Mouse (Mus musculus): ENCODE data around the gene Cplx3. TPM values are rescaled to one million over a fixed set of nuclear protein-coding genes. Genes with fewer than 3 reads are reported as not detected.

Cplx3 gene
- 1 to 10 TPM; 2.7 to 3.0 TPM for total RNA-seq (2021)

GRCm38 (mm10) chr9:57606139-57606851, at the start of gene Cplx3:
Gene Cplx3 (minus strand): TSS chr9:57606281.
- no peak for DNase-seq (ENCODE audit: extremely low spot score in 1 of 2, low spot score in 1 of 2)

- DNase-seq (ENCODE audit: extremely low spot score in 1 of 2, low spot score in 1 of 2) = peak; percentile 92 to 100
These were observed 49.7 kb upstream of the Cplx3 start for GRCm38 (mm10) chr9:57655749-57656148.

- DNase-seq (ENCODE audit: extremely low spot score in 1 of 2, low spot score in 1 of 2) = no peak
These were observed 48.9 kb upstream of the Cplx3 start for GRCm38 (mm10) chr9:57654966-57655365.

- DNase-seq (ENCODE audit: extremely low spot score in 1 of 2, low spot score in 1 of 2) = no peak
These were observed 47.2 kb upstream of the Cplx3 start, which contains the start of gene Csk for GRCm38 (mm10) chr9:57653283-57653682. Gene Csk (minus strand): TSS chr9:57653631.

- DNase-seq (ENCODE audit: extremely low spot score in 1 of 2, low spot score in 1 of 2) = no peak
These were observed 46.8 kb upstream of the Cplx3 start for GRCm38 (mm10) chr9:57652855-57653254.

GRCm38 (mm10) chr9:57652351-57652750, 46.3 kb upstream of the Cplx3 start:
- no peak for DNase-seq (ENCODE audit: extremely low spot score in 1 of 2, low spot score in 1 of 2)

GRCm38 (mm10) chr9:57650786-57651311, 44.8 kb upstream of the Cplx3 start:
- DNase-seq (ENCODE audit: extremely low spot score in 1 of 2, low spot score in 1 of 2) = no peak

GRCm38 (mm10) chr9:57650130-57650785, 44.2 kb upstream of the Cplx3 start:
- DNase-seq (ENCODE audit: extremely low spot score in 1 of 2, low spot score in 1 of 2) = no peak

- no peak for DNase-seq (ENCODE audit: extremely low spot score in 1 of 2, low spot score in 1 of 2)
These were observed 41.4 kb upstream of the Cplx3 start for GRCm38 (mm10) chr9:57647286-57648108.

GRCm38 (mm10) chr9:57646551-57647103, 40.5 kb upstream of the Cplx3 start:
- no peak for DNase-seq (ENCODE audit: extremely low spot score in 1 of 2, low spot score in 1 of 2)

GRCm38 (mm10) chr9:57644944-57645893, 39.1 kb upstream of the Cplx3 start:
- DNase-seq (ENCODE audit: extremely low spot score in 1 of 2, low spot score in 1 of 2) = peak; percentile 92 to 95

GRCm38 (mm10) chr9:57644442-57644943, 38.4 kb upstream of the Cplx3 start:
- DNase-seq (ENCODE audit: extremely low spot score in 1 of 2, low spot score in 1 of 2) = no peak

- no peak for DNase-seq (ENCODE audit: extremely low spot score in 1 of 2, low spot score in 1 of 2)
These were observed 37.7 kb upstream of the Cplx3 start for GRCm38 (mm10) chr9:57643856-57644180.

GRCm38 (mm10) chr9:57643169-57643855, 37.2 kb upstream of the Cplx3 start:
- DNase-seq (ENCODE audit: extremely low spot score in 1 of 2, low spot score in 1 of 2) = no peak

GRCm38 (mm10) chr9:57641775-57642550, 35.9 kb upstream of the Cplx3 start:
- DNase-seq (ENCODE audit: extremely low spot score in 1 of 2, low spot score in 1 of 2) = no peak

- no peak for DNase-seq (ENCODE audit: extremely low spot score in 1 of 2, low spot score in 1 of 2)
These were observed 34.9 kb upstream of the Cplx3 start for GRCm38 (mm10) chr9:57641022-57641421.

GRCm38 (mm10) chr9:57640384-57640783, 34.3 kb upstream of the Cplx3 start:
- DNase-seq (ENCODE audit: extremely low spot score in 1 of 2, low spot score in 1 of 2) = no peak

All from layer of hippocampus, postnatal 25 days (tissue).